Mouse (Mus musculus) CH12.LX (cell line): ENCODE data around the gene Gpm6b. TPM values are rescaled to one million over a fixed set of nuclear protein-coding genes. Genes with fewer than 3 reads are reported as not detected.
A peak's percentile ranks its signal among the peaks of the same experiment; 100 is the strongest.

Source experiments
- DNase-seq: peaks from one replicate; pipeline ENCODE4 v3.0.0-alpha.2; 2013; ENCODE audit errors: extremely low read depth
- H3K27ac ChIP-seq: 2 replicates; pipeline ENCODE4 v1.5.1; 2012; ENCODE audit warnings: low read depth, mild to moderate bottlenecking, control low read depth, moderate library complexity; ENCODE audit not compliant: insufficient read depth
- H3K27me3 ChIP-seq: replicated peaks from 2 replicates; pipeline ENCODE3; 2012; ENCODE audit warnings: inconsistent platforms
- H3K36me3 ChIP-seq, 2 experiments: replicated peaks in 1 of 2; 2 replicates each; pipeline versions ENCODE3 to v1.6.1; 2012; ENCODE audit warnings: inconsistent platforms in 1 of 2, low read length in 1 of 2, mild to moderate bottlenecking in 1 of 2, mixed read lengths in 1 of 2, moderate library complexity in 1 of 2; ENCODE audit not compliant: control insufficient read depth in 1 of 2, insufficient read depth in 1 of 2
- H3K4me1 ChIP-seq, 2 experiments: 2 replicates each; pipeline ENCODE4 v1.6.1; 2012; ENCODE audit warnings: inconsistent platforms in 1 of 2, moderate library complexity in 1 of 2; ENCODE audit not compliant: insufficient read depth in 2 of 2, control insufficient read depth in 1 of 2
- H3K4me2 ChIP-seq: 2 replicates; pipeline ENCODE4 v1.6.1; 2012; ENCODE audit warnings: low read depth, mild to moderate bottlenecking, control low read depth; ENCODE audit not compliant: poor library complexity, insufficient read depth, severe bottlenecking
- H3K4me3 ChIP-seq, 3 experiments: fragments of 150-350 bp in 1 of 3; sonication (generic) in 1 of 3; replicated peaks in 1 of 3; 2 replicates each; pipeline versions ENCODE3 to v1.5.1; 2011 to 2012; ENCODE audit warnings: low read depth in 2 of 3, low read length in 2 of 3, mild to moderate bottlenecking in 2 of 3, moderate library complexity in 2 of 3, control low read depth in 1 of 3, improper control_type of control experiment in 1 of 3, inconsistent platforms in 1 of 3, mixed read lengths in 1 of 3; ENCODE audit not compliant: poor library complexity in 1 of 3
- H3K79me2 ChIP-seq: replicated peaks from 2 replicates; pipeline ENCODE4 v1.6.1; 2012; ENCODE audit warnings: mild to moderate bottlenecking, moderate library complexity; ENCODE audit not compliant: control insufficient read depth, poor library complexity, insufficient read depth, severe bottlenecking; ENCODE audit errors: extremely low read depth
- H3K9ac ChIP-seq: 2 replicates; pipeline ENCODE4 v1.6.1; 2012; ENCODE audit warnings: low read depth, mild to moderate bottlenecking, control low read depth, moderate library complexity; ENCODE audit not compliant: insufficient read depth
- H3K9me3 ChIP-seq: replicated peaks from 2 replicates; pipeline ENCODE3; 2012; ENCODE audit warnings: low read length, inconsistent platforms, mixed read lengths
- CHD2 ChIP-seq: IDR thresholded peaks from 2 replicates; pipeline ENCODE4 v1.6.1; 2011; ENCODE audit warnings: low read length, improper control_type of control experiment
- CTCF ChIP-seq, 2 experiments: IDR thresholded peaks in 1 of 2; conservative IDR thresholded peaks in 1 of 2; 2 replicates each; pipeline ENCODE4 v1.5.1; 2011 to 2012; ENCODE audit warnings: low read depth in 2 of 2, low read length in 2 of 2, improper control_type of control experiment in 1 of 2, inconsistent platforms in 1 of 2, mild to moderate bottlenecking in 1 of 2, moderate library complexity in 1 of 2
- E2F4 ChIP-seq: IDR thresholded peaks from 2 replicates; pipeline ENCODE4 v1.6.1; 2011; ENCODE audit warnings: low read depth, low read length, improper control_type of control experiment; ENCODE audit not compliant: insufficient replicate concordance
- ELF1 ChIP-seq: IDR thresholded peaks from 2 replicates; pipeline ENCODE4 v1.6.1; 2014; ENCODE audit warnings: low read depth, mild to moderate bottlenecking, inconsistent platforms, low read length, improper control_type of control experiment
- EP300 ChIP-seq: IDR thresholded peaks from 2 replicates; pipeline ENCODE4 v1.6.1; 2011; ENCODE audit warnings: low read length, improper control_type of control experiment
- ETS1 ChIP-seq: conservative IDR thresholded peaks from 2 replicates; pipeline ENCODE4 v1.6.1; 2012; ENCODE audit warnings: low read depth, mild to moderate bottlenecking, inconsistent platforms, low read length, improper control_type of control experiment, moderate library complexity
- IRF4 ChIP-seq: IDR thresholded peaks from 2 replicates; pipeline ENCODE4 v1.6.1; 2014; ENCODE audit warnings: low read depth, mild to moderate bottlenecking, inconsistent platforms, low read length, improper control_type of control experiment
- JUN ChIP-seq: IDR thresholded peaks from 2 replicates; pipeline ENCODE4 v1.6.1; 2011; ENCODE audit warnings: low read depth, mild to moderate bottlenecking, low read length, improper control_type of control experiment, moderate library complexity; ENCODE audit not compliant: insufficient read depth
- MEF2A ChIP-seq: IDR thresholded peaks from 2 replicates; pipeline ENCODE4 v1.6.1; 2014; ENCODE audit warnings: low read depth, mild to moderate bottlenecking, inconsistent platforms, low read length, improper control_type of control experiment, borderline replicate concordance
- MXI1 ChIP-seq: IDR thresholded peaks from 2 replicates; pipeline ENCODE4 v1.6.1; 2011; ENCODE audit warnings: mild to moderate bottlenecking, low read depth, low read length, improper control_type of control experiment
- MYC ChIP-seq: IDR thresholded peaks from 2 replicates; pipeline ENCODE4 v1.6.1; 2011; ENCODE audit warnings: low read depth, mild to moderate bottlenecking, improper control_type of control experiment, low read length
- PAX5 ChIP-seq: IDR thresholded peaks from 2 replicates; pipeline ENCODE4 v1.6.1; 2012; ENCODE audit warnings: low read length, inconsistent platforms, mixed read lengths
- POLR2AphosphoS2 ChIP-seq: IDR thresholded peaks from 2 replicates; pipeline ENCODE4 v1.6.1; 2011; ENCODE audit warnings: low read depth, low read length, improper control_type of control experiment
- RAD21 ChIP-seq: IDR thresholded peaks from 2 replicates; pipeline ENCODE4 v1.6.1; 2011; ENCODE audit warnings: low read depth, mild to moderate bottlenecking, low read length, improper control_type of control experiment, moderate library complexity
- RCOR1 ChIP-seq: conservative IDR thresholded peaks from 2 replicates; pipeline ENCODE4 v1.6.1; 2012; ENCODE audit warnings: low read depth, mild to moderate bottlenecking, inconsistent platforms, low read length, improper control_type of control experiment
- SMC3 ChIP-seq: IDR thresholded peaks from 2 replicates; pipeline ENCODE4 v1.6.1; 2011; ENCODE audit warnings: low read depth, low read length, improper control_type of control experiment
- TBP ChIP-seq: conservative IDR thresholded peaks from 2 replicates; pipeline ENCODE4 v1.6.1; 2011; ENCODE audit warnings: low read depth, low read length, improper control_type of control experiment
- UBTF ChIP-seq: IDR thresholded peaks from 2 replicates; pipeline ENCODE4 v1.6.1; 2012; ENCODE audit warnings: low read depth, mild to moderate bottlenecking, inconsistent platforms, low read length, improper control_type of control experiment, moderate library complexity
- ZC3H11A ChIP-seq: IDR thresholded peaks from 2 replicates; pipeline ENCODE4 v1.6.1; 2012; ENCODE audit warnings: low read depth, mild to moderate bottlenecking, inconsistent platforms, low read length, improper control_type of control experiment
- ZMIZ1 ChIP-seq: IDR thresholded peaks from 2 replicates; pipeline ENCODE4 v1.6.1; 2012; ENCODE audit warnings: low read depth, mild to moderate bottlenecking, inconsistent platforms, low read length, improper control_type of control experiment
- ZNF384 ChIP-seq: IDR thresholded peaks from 2 replicates; pipeline ENCODE4 v1.6.1; 2012; ENCODE audit warnings: low read depth, low read length, improper control_type of control experiment, inconsistent platforms
- dilution Hi-C: fragments of 300-500 bp; cut with MboI; formaldehyde crosslinking; loops from 2 replicates; pipeline ENCODE4 v1.14.3; 2020; ENCODE audit warnings: low sequenced_read_pairs; ENCODE audit not compliant: extremely low pct_unique_long_range_greater_than_20kb, extremely low pct_ligation_motif_present
- in situ Hi-C: fragments of 300-500 bp; cut with MboI; formaldehyde crosslinking; loops from 3 replicates; pipeline ENCODE4 v1.14.3; 2019; ENCODE audit warnings: low sequenced_read_pairs, low pct_ligation_motif_present, low pct_unique_long_range_greater_than_20kb, mixed read lengths
- polyA plus RNA-seq: library from polyadenylated mRNA; unstranded; fragments of >175 nt; gene quantifications from 2 replicates; pipeline ENCODE4 v1.2.1, GENCODE M21; 2012; ENCODE audit warnings: low read depth; ENCODE audit not compliant: insufficient read length
- total RNA-seq, 2 experiments: library from RNA; depleted of rRNA; stranded (reverse); fragments of 300-350 nt in 1 of 2; fragments of >200 nt in 1 of 2; gene quantifications; 2 replicates each; pipeline ENCODE4 v1.2.3; 2012 to 2014

The Gpm6b gene
- total and polyA plus RNA-seq, 3 experiments, result 0.64 to 1.9 (median 1.8) TPM

- Histone ChIP-seq H3K79me2 (no peaks in the 10 kb centered on the region), H3K4me1 (no peaks in the 10 kb centered on the region), H3K27me3 (no peaks in the 10 kb centered on the region), H3K36me3 (peaks cover 0 to 15% of the 10 kb centered on the region in 2 experiments), H3K9me3 (no peaks in the 10 kb centered on the region), H3K4me3 (no peak overlapping the region), H3K27ac (no peak overlapping the region)
- dilution Hi-C loops, result no loop called here
- in situ Hi-C loops, result no loop called here
- DNase-seq, result no peak
- TF ChIP-seq IRF4, result no peak
- TF ChIP-seq RAD21, result no peak
- no peak for TF ChIP-seq ETS1
- no peak for TF ChIP-seq ELF1
- TF ChIP-seq CHD2, result no peak
- no peak for TF ChIP-seq EP300
- no peak for TF ChIP-seq E2F4
- no peak for TF ChIP-seq TBP
- TF ChIP-seq MXI1, result no peak
- TF ChIP-seq ZNF384, result no peak
- no peak for TF ChIP-seq ZC3H11A
- no peak for TF ChIP-seq MEF2A
- no peak for TF ChIP-seq UBTF
- TF ChIP-seq RCOR1, result no peak
- TF ChIP-seq, all 38 proteins: peak for 0
- Histone ChIP-seq H3K9ac (no peak overlapping the region), H3K4me2 (no peak overlapping the region)
Measured at GRCm38 (mm10) chrX:166384935-166385334, 146.2 kb downstream of the Gpm6b start.

GRCm38 (mm10) chrX:166386656-166387055 lies 147.9 kb downstream of the Gpm6b start:
- Histone ChIP-seq H3K27ac (no peak overlapping the region), H3K4me2 (no peak overlapping the region), H3K79me2 (no peaks in the 10 kb centered on the region), H3K9ac (no peak overlapping the region), H3K36me3 (peaks cover 0 to 21% of the 10 kb centered on the region in 2 experiments), H3K4me1 (no peaks in the 10 kb centered on the region), H3K4me3 (no peak overlapping the region), H3K27me3 (no peaks in the 10 kb centered on the region), H3K9me3 (no peaks in the 10 kb centered on the region)
- dilution Hi-C loops, result no loop called here
- DNase-seq, result no peak
- in situ Hi-C loops, result no loop called here
- no peak for TF ChIP-seq RAD21
- TF ChIP-seq MEF2A, result no peak
- no peak for TF ChIP-seq EP300

- H3K9ac ChIP-seq, result no peak overlapping the region
- no peak overlapping the region for H3K4me2 ChIP-seq
- no peaks in the 10 kb centered on the region for H3K27me3 ChIP-seq
- peaks cover 7 to 28% of the 10 kb centered on the region in 2 experiments for H3K36me3 ChIP-seq
- dilution Hi-C loops, result no loop called here
- TF ChIP-seq RAD21 (peak; percentile 20), SMC3 (peak; percentile 17), CHD2 (no peak), MYC (no peak), ZMIZ1 (no peak), CTCF (conservative IDR thresholded peaks at IDR 0.05 in 1 of 2, IDR thresholded peaks at IDR 0.05 in 1 of 2; ENCODE audit: low read depth in 2 of 2, low read length in 2 of 2) (peak in 1 of 2 experiments; percentile 24; a peak in 2 of 4 replicates), PAX5 (no peak), IRF4 (no peak), POLR2AphosphoS2 (no peak), JUN (no peak)
- TF ChIP-seq, all 38 proteins: peak for 3
- no peaks in the 10 kb centered on the region for H3K9me3 ChIP-seq
- in situ Hi-C loops, result no loop called here
- H3K4me1 ChIP-seq, result no peaks in the 10 kb centered on the region
- no peak overlapping the region for H3K4me3 ChIP-seq
- peak; percentile 7 for DNase-seq
- H3K27ac ChIP-seq, result no peak overlapping the region
- H3K79me2 ChIP-seq, result no peaks in the 10 kb centered on the region
Measured at GRCm38 (mm10) chrX:166393753-166394152, 155.0 kb downstream of the Gpm6b start.
